Mouse (Mus musculus) right cerebral cortex, postnatal 14 days (tissue): ENCODE data around the gene Col15a1.

Experiments
- DNase-seq: peaks from one replicate; pipeline ENCODE4 v3.0.0; 2022

Col15a1 gene

DNA sequence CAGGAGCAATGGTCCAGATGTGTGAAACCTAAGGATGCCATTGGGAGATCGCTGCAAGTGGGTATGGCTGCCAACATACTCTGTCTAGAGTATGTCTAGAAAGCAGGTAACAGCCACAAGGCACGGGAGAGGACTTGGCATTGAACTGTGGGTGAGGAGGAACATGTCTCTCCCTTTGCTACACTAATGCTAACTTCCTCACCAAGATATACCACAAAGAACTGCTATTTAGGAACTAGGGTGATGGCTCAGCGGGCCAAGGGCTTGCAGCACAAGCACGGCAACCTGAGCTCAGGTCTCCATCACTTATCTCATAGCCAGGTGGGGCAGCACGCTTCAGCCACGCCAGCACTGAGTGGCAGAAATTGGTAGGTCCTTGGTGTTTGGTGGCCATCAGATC is 103.5 kb downstream of the Col15a1 start:
- no peak for DNase-seq

DNA sequence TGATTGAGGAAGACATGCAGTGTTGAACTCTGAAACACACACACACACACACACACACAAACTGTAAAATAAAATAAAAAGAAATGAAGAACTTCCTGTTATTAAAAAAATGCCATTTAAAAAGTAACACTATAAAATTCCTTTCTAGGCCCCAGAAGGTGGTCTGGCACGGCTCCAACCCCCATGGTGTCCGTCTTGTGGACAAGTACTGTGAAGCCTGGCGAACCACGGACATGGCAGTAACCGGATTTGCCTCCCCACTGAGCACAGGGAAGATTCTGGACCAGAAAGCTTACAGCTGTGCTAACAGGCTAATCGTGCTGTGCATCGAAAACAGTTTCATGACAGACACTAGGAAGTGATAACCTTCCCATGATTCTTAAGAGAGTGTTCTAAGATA is 104.0 kb downstream of the Col15a1 start:
- DNase-seq: no peak

DNA sequence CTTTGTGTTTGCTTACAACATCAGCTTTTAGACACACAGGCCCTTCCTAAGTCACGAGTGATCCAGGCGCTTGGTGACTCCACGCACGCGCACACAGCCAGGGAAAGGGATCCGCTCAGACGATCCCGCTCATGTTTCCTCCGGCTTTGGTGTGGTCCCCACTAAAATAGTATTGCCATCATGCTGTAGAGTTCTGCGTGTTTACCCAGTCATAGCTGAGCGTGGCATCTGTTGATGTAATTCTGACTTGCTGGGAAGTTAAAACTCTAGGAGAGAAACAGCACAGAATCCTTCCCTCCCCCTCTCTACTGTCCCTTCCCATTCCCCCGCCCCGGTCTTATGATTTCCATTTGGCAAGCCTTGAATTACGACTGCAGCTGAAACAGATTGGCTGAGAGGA is 104.7 kb downstream of the Col15a1 start:
- peak; percentile 38 for DNase-seq

DNA sequence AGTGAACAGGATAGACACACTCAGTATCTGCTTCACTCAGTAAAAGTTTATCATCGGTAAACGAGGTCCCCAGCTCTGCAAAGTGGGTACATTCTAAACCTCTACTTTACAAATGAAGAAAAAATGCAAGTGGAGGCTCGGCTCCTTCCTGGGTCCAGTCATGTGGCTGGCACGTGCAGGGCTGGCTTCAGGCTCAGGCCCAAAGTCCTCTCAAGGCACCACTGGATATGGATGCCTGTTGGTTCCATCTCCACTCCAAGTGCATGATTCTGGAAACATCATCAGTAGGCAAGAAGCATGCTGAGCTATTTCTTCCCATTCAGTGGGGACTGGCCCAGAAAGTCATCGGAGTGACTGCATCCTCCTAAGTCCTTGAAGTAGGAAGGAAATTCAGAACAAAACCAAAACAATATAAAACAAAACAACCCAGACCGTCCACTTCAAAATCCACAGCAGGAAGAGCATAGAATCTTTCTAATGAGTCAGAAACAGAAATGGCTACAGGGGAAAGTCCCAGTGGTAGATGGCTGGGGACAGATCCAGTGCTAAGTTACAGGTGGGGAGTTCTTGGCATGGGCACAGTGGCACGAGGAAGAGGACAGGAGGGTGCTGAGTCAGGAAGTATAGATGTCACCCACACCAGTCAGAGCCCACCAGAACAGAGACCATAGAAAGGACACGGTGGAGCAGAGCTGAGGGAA is 105.9 kb downstream of the Col15a1 start:
- no peak for DNase-seq

DNA sequence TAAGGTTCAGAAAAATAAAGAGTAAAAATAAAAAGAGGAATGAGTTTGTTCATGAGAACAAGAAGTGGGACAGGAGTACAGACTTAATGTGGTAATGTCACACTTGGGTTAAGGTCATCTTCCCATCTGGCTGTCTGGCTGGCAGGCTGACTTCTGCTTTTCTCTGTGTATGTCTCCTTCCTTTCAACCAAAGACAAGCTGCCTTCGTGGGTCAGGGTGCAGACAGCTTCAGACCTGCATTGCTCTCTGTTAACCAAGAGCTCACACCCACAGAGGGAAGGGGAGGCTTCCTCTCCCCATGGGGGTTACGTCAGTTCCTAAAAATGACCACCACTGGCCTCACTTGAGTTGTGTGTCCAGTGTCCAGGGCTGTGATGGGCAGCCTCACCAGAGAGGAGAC is 107.5 kb downstream of the Col15a1 start:
- no peak for DNase-seq

DNA sequence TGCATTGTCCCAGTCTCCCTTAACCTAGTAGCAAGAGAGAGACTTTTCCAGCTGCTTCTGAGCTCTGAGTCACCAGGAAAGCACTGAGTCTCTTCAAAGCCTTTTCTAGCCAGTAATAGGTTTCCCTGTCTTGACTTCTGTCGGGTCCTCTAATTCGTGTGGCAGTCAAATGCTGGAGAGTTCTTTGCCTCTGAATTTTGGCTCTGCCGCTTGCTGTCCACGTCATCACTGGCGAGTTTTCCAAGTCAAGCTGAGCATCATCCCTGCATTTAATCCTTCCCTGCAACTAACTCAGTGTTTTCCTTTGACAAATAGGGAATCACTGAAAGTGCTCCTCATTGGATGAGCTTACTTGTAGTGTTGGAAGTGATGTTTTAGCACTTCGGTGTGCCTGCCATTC is 108.5 kb downstream of the Col15a1 start:
- no peak for DNase-seq

DNA sequence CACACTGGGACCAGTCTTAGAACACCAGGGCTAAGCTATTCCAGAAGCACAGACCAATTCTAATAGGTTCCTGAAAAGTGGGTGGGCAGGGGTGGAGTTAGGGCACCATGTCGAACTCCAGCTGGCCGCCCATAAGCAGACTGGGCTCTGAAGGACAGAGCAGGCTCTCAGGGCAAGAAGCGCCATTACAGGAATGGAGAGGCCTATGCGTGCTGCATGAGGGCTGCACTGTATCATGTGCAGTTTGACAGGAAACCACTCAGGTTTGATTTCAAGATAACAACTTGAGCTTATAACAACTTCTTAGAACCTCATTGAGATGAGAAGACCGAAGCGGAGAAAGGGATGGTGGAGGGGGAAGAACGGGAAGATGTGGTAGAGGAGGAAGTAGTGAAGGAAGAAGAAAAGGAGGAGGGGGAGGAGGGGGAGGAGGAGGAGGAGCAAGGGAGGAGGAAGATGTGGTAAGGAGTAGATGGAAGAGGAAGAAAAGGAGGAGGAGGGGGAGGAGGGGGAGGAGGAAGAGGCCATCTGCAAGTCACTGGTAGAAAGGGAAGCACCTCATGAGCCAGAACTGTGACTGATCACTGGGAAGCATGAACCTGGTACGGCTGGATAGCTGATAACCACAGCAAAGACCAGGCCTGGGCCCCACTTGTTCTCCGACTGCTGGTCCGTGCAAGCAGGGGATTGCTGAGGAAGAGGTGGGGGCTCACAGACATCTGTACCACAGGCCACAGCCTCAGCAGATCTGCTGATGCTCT is 111.8 kb downstream of the Col15a1 start:
- DNase-seq: no peak

DNA sequence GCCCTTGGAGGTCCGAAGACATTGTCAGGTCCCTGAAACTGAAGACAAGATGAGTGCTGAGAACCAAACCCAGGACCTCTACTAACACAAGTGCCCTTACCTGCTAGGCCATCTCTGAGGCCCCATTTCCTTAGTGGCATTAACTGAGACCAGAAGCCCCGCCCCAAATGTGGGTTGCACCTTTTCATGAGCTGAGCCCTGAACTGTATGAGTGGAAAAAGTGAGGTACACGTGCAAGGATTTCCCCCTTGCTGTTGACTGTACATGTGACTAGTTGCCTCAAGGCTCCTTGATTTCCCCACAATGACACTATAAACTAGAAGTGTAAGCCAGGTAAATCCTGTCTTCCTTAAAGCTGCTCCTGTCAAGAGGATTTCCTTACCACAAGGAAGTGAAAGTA is 114.4 kb downstream of the Col15a1 start:
- no peak for DNase-seq

DNA sequence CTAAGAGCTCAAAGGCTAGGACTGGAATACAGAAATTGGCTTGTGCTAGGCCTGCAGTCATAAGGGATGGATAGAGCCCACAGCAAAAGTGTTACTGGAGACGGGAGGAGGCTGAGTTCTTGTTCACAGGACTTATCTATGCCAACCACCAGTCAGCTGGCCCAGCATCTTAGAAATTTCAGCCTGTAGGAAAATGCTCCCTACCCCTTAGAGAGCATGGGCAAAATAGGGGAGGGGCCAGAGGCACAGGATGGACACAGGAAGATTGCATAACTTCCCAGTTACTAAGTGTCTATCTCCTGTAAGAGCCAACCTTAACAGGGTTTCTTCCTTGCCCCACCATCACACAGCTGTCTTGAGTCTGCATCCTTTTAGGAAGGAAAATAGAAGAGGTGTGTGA is 116.2 kb downstream of the Col15a1 start:
- DNase-seq: no peak

DNA sequence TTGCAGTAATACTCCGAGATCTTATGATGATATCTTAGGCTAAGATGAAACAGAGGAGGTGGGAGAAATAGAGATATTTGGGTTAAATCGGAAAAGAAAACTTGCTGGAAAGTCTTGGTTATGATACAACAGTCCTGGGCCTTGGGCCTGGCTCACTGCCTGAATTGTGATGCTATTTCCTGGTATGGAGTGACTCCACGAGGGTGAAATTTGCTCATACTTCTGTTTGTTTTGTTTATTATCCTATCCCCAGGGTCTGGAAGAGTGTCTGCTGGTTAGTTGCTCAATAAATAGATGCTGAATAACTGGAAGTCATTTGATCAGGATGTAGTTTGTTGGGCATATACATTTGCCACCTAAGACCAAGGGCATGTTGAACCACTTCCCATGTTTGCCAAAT is 119.8 kb downstream of the Col15a1 start:
- no peak for DNase-seq

DNA sequence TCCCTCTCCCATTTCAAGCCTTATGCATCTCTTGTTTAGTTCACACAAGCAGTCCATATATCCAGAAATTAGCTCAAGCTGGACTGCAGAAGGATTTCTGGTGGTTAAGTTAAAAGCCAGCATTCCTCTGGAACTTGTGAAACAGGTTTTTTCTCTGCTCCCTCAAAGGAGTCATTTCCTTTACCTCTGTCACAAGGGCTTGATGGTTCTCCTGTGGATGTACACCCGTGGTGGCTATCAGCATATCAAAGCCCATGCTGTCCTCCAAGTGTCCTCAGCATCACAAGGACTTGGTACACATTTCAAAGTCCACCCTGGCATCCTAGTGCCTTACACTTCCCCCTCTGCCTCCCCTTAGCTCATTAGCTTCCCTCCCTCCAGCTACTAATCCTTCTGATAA is 121.3 kb downstream of the Col15a1 start:
- DNase-seq: no peak

DNA sequence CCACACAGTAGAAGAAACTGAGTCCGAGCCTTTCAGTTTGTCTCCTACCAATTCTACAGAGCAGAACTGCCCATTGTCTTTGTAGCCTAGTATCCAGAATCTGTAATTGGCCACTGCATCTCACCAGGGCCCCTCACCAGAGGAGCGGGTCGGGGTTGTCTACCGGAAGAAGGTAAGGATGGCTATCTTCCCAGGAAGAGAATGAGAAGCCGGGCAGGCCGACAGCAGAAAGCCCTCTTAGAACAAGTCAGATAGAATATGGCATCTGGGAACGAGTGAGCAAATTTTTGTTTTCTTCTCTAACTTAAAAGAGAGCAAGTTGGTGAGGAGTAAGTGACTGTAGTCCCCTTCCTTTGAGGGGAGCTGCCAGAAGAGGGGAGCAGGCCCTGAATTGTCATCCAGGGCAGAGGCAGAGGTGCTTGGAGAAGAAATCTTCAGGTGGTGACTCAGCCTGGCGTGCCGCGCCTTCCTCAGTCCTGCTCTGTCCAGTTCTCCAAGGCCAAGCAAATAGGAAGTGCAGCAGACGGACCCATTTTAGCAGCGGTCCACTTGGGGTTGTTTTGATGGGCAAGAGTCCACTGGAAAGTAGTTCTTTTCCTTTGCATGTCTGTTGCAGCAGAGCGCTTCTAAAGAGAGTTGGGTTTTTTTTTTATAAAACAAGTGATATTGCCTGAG is 122.6 kb downstream of the Col15a1 start:
- no peak for DNase-seq

DNA sequence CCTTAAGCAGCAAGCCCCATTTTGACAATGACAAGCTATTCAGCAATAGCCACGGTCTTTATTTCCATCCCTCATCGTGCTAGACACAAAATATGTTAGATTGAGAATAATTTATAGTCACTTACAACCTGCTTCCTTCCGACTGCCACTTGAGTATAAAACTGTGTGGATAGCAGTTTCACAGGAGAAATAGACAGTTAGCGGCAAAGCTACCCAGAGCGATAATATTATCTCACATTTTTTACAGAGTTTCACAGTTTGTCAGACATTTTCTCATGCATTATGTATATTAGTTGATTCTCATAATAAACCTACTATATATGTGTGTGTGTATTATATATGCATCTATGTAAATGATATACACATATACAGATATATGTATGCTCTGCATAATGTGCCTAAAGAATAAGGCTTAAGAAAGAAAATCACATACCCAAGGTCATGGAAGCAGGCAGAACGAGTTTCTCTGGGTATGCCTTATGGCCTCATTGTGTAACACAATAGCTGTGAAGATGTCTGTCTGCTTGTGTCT is 124.9 kb downstream of the Col15a1 start:
- no peak for DNase-seq

DNA sequence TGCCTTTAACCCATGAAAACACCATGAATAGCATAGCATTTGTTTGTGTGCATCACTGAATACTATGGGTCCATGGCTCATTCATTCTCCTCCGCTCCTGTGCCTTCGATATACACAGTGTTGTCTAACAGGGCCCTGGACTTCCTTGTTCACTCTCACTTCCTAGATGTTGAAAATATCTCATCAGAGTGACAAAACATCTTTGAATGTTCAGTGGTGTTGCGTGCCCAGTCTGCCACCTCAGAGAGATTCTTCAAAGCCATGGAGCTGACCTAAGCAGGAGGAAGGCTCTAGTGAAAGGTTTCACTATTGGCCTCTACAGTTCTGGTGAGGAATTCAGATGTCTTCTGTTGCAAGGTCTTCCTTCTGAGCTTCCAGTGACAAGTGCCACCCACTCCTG is 125.6 kb downstream of the Col15a1 start:
- no peak for DNase-seq

DNA sequence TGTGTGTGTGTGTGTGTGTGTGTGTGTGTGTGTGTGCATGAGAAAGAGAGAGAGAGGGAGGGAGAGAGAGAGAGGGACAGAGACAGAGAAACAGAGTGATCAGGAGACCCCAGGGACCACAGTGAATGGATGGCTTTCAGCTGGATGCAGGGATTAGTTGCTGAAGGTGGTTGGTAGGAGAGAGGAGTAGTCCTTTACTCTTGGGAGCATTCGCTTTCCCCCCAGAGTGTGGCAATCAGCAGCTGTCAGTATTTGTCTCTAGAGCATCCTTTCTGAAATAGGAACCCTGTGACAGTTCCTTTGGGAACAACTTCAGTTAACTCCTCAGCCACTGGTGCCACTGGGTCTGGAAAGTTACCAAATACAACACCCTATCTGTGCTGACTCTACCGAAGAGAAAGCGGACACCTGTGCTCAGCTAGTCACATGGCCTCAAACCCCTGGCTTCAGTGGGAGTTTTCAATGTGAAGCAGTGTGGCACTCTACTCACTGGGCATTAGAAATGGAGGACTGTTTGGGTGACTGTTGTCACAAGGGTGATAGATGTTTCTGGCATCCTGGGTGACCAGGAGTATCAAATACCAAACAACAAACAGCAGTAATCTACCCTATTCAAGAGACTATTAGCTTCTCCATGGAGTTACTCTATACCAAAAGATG is 129.1 kb downstream of the Col15a1 start:
- no peak for DNase-seq

DNA sequence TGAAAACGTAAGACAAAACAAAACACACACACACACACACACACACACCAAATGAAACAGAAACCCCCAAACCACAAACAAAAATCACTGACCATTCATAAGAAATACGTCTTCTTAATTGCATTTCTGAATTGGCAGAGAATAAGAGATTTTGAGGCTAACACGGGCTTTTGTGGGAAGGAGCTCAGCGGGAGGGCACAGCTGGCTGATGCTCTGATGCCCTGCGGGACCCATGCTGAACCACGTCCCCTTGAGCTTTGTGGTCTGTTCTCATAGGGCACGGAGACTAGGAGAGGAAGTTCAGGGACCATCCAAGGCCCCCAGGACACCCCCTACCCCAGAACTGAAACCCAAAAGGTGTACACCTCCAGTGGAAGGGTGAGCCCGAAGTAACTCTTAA is 134.7 kb downstream of the Col15a1 start:
- no peak for DNase-seq

DNA sequence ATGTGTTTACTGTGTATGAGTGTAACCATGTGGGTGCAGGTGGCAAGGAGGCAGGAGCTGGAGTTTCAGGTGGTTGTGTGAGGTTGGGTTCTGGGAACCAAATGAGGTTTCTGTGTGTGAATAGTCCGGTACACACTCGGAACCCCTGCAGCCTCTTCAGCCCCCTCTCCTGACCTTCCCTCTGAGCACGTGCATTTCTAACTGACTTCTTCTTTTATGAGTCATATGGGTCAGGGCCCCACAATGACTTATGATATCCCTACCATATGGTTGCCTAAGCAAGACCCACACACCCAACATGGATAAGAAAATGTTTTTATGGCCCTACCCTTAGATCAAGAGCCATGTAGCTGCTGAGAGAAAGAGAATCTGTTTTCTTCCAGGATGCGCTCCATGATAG is 139.1 kb downstream of the Col15a1 start:
- DNase-seq: no peak

DNA sequence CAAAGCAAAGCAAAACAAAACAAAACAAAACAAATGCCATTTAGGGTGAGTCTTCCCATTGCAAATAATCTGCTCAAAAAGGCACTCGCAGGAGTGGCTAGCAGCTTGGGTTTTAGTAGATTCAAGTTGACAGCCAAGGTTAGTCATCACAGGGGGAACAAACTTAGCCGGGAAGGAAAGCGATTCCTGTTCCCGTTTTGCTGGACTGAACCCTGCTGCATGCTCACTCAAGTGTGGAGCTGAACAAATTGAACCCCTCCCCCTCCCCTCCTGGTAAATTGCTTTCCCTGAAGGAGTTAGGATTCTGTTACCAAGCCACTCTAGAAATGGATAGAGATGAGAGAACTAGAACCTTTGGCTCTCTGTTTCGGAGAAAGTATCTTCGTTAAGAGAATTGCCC is 141.8 kb downstream of the Col15a1 start:
- no peak for DNase-seq

DNA sequence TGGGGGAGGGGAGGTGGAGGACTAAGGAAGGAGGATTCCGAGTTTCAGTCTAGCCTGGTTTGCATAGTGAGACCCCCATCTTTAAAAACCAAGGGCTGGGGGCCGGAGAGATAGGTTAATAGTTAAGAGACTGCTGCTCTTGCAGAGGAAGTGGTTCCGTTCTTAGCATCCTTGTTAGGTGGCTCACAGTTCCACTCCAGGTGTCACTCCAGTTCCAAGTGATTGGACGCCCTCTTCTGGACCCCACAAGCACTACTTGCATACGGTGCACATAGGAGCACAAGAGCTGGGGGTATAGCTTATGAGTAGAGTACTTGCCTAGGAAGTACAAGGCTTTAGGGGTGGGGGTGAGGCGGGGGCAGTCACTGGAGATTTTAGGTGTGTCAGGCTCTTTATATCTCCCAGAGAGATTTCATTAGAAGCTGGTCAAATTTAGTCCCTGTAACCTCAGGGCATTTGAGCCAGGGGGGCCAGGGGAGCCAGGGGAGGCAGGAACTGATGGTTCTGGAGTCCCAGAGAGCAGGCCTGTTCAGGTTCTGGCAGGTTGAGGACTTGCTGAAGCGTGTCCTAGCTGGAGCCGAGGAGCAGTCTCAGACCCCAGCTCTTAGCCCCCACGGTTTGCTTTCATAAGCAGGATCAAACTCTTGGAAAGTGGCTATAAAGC is 143.6 kb downstream of the Col15a1 start:
- peak; percentile 24 for DNase-seq

DNA sequence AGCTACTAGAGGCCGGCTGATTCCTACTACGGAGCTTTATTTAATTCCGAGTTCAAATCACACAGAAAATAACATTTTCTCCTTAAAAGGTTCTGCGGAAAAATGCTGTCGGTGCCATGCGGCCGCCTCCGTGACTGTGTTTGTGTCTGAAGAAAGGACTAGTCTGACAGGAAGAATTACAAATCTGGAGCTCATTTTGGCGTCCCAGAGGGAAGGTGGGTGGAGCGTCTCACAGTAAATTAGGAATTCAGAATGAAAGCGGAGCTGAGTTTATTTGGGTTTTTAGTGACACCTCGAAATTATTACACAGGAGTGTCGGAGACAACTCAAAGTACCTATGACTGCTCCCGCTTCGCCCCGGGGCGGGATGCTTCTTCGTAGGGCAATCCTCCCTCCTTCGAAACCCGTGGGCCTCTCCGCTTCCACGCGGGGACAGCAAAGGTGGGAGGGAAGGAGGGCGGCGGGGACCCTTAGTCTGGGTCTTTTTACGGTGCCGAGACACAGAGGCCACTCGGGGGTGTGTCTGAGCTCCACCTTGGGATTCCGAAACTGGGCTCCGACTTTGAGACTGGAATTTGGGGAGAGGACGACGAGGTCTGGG is 144.2 kb downstream of the Col15a1 start:
- peak; percentile 59 for DNase-seq

DNA sequence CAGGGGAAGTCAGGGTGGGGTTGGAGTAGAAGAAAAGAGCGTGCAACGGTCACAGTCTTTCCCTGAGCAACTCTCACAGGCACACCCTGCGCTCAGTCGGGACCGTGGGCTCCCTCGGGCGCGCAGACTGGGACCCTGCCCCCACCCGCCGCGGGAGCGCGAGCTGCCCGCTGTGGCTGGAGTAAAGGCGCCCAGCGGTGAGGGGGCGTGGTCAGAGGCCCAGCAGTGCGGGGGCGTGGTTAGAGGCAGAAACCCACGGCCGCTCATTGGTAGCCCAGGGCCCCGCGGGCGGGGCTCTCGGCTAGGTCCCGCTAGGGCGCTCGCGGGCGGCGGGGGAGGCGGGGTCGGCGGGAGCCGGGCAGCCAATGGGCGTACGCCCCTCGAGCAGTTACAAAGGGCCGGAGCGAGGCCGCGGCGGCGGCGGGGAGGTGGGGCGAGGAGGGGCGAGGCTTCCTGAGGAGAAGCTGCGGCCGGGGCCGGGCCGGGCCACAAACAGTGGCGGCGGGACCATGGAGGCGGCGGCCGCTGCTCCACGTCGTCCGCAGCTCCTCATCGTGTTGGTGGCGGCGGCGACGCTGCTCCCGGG is 144.9 kb downstream of the Col15a1 start, which contains the start of gene Tgfbr1:
Tgfbr1 (plus strand) TSS at position 420 of the 586 bp plus-strand sequence.
- DNase-seq: peak; percentile 95
